Mouse (Mus musculus) cortical plate, adult 2 months (tissue): ENCODE measurements around the gene Mrgbp. TPM values are rescaled to one million over a fixed set of nuclear protein-coding genes. Genes with fewer than 3 reads are reported as not detected.

ENCODE experiments used
- H3K27ac ChIP-seq: fragments of 200-500 bp; 2 replicates; pipeline ENCODE4 v1.5.1; 2012; ENCODE audit warnings: low read length, control low read depth, inconsistent platforms; ENCODE audit not compliant: insufficient read depth
- H3K4me1 ChIP-seq: fragments of 200-500 bp; 2 replicates; pipeline ENCODE4 v1.6.1; 2011; ENCODE audit warnings: low read length; ENCODE audit not compliant: control insufficient read depth, insufficient read depth
- H3K4me3 ChIP-seq: fragments of 200-500 bp; 2 replicates; pipeline ENCODE4 v1.5.1; 2011; ENCODE audit warnings: mild to moderate bottlenecking, low read length, control low read depth; ENCODE audit not compliant: insufficient read depth
- CTCF ChIP-seq: fragments of 200-500 bp; IDR thresholded peaks from 2 replicates; pipeline ENCODE4 v1.5.1; 2011; ENCODE audit warnings: mild to moderate bottlenecking, control low read depth, low read length; ENCODE audit not compliant: insufficient read depth; ENCODE audit errors: extremely low read depth
- POLR2A ChIP-seq: fragments of 200-500 bp; IDR thresholded peaks from 2 replicates; pipeline ENCODE4 v1.6.1; 2011; ENCODE audit warnings: mild to moderate bottlenecking, low read length, control low read depth; ENCODE audit not compliant: insufficient read depth; ENCODE audit errors: extremely low read depth
- polyA plus RNA-seq: library from polyadenylated mRNA; depleted of rRNA; stranded (reverse); fragments of >200 nt; gene quantifications from 2 replicates; pipeline ENCODE4 v1.2.3, GENCODE M21; 2012; rRNA removed

Gene Mrgbp
- polyA plus RNA-seq, 1 experiment, result 26.3 TPM

DNA sequence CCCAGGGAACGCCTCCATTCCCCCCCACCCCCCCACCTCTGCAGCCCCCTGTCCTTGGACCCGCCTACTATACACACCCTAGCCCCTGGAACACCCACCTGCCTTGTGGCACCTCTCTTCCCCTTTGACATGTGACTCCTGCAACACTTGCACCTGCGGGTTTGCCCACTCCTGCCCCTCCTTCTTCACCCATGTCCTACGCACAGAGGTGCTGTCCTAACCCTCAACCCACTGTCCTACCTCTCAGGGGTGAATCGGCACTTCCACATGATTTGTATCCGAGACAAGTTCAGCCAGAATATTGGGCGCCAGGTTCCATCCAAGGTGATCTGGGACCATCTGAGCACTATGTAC lies 2.0 kb downstream of the Mrgbp start:
- Histone ChIP-seq H3K4me1 (peaks cover 6% of the 10 kb centered on the region), H3K27ac (no peak overlapping the region), H3K4me3 (peak overlapping the region; percentile 65)
- TF ChIP-seq POLR2A (no peak), CTCF (no peak)

DNA sequence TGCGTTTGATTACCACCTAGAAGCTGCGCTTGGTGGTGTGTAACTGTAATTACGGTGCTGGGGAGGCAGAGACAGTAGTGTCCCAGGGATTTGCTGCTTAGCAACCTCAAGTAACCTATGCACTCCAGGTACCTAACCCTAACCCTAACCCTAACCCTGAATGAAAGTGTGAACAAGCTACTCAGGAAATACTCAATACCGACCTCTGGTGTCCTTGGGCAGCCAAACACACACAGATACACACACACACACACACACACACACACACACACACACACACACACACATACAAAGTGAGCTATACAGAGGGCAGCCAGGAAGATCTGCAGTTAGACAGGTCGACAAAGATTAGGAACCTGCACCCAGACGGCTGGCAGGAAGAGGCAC lies 7.6 kb downstream of the Mrgbp start:
- Histone ChIP-seq H3K27ac (no peak overlapping the region), H3K4me1 (peaks cover 2% of the 10 kb centered on the region; the same call in 1 of the 2 replicates), H3K4me3 (peak overlapping the region; percentile 98)
- 0 out of 2 replicates have a peak, but pooled peaks have one; percentile 6 for TF ChIP-seq CTCF
- TF ChIP-seq POLR2A, result no peak

DNA sequence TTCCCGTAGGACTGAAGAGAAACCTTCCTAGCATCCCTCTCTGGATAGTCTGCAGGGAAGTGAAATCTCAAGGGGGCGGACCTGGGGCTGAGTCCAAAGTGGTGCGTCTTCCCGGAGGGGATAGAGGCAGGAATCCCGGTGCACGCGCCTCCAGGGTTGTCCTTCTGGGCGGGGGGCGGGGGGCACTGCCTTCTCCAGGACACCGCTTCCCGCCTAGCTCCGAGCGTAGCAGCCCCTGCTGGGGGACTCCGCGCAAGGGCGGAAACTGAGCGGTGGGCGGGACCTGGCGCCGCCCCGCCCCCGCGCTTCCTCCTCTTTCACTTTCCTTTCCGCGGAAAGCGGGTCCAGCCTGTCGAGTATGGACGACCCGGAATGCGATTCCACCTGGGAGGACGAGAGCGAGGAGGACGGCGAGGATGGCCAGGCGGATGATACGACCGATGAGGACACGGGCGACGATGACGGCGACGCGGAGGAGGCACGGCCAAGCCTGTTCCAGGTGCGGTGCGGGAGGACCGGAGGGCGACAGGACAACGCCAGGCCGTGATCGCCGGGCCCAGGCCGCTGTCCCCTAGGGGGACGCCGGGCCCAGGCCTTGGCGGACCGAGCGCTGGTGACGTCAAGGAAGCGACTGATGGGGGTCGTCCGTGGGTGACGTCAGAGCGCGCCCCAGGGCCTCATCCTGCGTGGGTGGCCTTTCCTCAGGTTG lies 8.2 kb downstream of the Mrgbp start, which contains the start of gene Ogfr:
Gene Ogfr (plus strand): TSS at position 123 of the 709 bp plus-strand sequence.
- TF ChIP-seq CTCF (no peak), POLR2A (peak; percentile 65; the same call in 1 of the 2 replicates)
- H3K4me3 ChIP-seq, result peak within 1 kb of the TSS; percentile 98
- H3K27ac ChIP-seq, result peak within 1 kb of the TSS; percentile 100
- H3K4me1 ChIP-seq, result no peaks in the 10 kb centered on the region; the same call in 1 of the 2 replicates

DNA sequence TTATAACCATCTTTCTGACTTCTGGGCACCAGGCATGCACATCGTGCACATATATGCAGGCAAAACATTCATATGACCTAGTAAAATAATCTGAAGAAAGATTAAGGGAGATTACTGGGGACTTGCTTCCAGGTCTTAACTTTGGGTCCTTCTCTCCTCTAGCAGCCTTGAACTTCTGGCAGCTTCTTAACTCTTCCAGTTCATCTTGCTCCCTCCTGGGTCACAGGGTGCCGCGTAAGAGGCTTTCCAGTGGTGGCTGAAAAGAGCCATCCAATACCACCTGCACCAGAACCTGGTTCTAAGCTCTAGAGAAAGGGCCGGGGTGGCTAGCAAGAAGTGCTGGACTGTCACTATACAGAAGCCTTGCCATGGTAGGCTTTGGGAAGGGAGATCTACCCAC lies 16.4 kb downstream of the Mrgbp start, which contains the start of gene Col9a3:
Gene Col9a3 (plus strand): TSS at position 301 of the 400 bp plus-strand sequence.
- TF ChIP-seq POLR2A (no peak), CTCF (no peak)
- peak within 1 kb of the TSS; percentile 30 for H3K4me3 ChIP-seq
- peak within 1 kb of the TSS; percentile 53; the same call in 1 of the 2 replicates for H3K27ac ChIP-seq
- H3K4me1 ChIP-seq, result no peaks in the 10 kb centered on the region

DNA sequence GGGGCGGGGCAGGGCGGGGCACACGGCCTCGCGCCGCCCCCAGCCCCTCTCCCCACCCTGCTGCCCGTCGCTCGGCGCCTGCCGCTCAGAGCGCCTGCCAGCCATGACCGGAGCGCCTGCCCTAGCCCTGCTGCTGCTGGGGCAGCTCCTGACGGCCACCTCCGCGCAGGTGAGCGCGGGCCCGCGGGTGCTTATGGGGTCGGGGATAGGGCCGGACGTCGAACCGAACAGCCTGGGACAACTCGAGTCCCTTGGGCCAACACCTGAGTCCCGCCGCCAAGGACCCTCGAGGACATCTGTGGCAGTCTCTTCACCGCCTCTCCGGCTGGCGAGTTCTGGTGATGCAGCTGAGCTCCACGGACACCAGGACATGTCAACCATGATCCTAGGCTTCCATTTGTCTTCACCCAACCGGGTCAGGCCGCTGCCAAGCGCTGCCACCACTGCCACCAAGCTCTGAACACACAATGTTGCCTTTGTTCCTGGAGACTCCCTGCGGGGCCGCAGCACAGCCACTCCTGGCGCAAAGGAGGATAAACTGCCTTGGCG lies 17.1 kb downstream of the Mrgbp start:
- H3K27ac ChIP-seq, result peak overlapping the region; percentile 53; the same call in 1 of the 2 replicates
- no peaks in the 10 kb centered on the region for H3K4me1 ChIP-seq
- H3K4me3 ChIP-seq, result peak overlapping the region; percentile 30
- TF ChIP-seq POLR2A (0 out of 2 replicates have a peak, but pooled peaks have one; percentile 25), CTCF (no peak)

DNA sequence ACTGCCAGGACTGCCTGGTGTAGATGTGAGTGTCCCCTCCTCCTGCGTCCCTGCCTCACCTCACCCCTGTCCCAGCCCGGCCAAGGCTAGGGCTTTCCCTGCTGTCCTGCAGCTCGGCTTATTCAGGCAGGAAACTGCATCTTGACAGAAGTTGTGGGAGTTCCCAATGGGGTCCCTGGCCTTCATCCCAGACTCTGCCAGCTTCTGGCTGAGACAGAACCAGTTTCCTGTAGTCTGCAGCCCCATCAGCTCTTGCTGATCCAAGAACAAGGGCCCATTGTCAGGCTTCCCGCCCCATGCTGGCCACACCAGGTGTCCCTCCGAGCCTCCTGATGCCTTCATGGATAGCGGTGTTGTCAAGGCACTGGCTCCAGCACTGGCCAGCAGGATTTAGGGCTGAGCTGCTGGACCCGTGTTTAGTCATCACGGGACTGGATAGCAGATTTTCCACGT lies 19.5 kb downstream of the Mrgbp start:
- Histone ChIP-seq H3K4me3 (no peak overlapping the region), H3K27ac (no peak overlapping the region), H3K4me1 (no peaks in the 10 kb centered on the region)
- TF ChIP-seq POLR2A (no peak), CTCF (no peak)

DNA sequence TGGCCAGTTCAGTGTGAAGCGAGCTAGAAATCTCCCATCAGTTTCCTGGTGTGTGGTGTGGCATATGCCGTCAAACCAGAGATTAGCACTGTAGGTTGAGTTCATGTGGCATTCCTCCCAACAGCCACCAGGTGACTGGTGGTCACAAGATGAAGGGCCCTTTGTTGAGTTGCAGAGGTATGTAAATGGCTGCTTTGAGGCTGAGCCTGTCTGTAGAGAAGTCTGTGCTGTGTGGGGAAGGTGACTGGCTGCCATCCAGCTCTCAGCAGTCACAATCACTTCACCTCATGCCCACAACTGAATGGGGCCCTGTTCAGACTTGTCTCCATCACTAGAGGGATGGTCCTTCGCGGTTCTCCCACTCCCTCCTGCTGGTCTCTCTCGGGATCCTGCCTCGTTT lies 23.7 kb downstream of the Mrgbp start:
- H3K4me1 ChIP-seq, result no peaks in the 10 kb centered on the region
- no peak overlapping the region for H3K4me3 ChIP-seq
- no peak overlapping the region for H3K27ac ChIP-seq
- TF ChIP-seq CTCF (no peak), POLR2A (no peak)

DNA sequence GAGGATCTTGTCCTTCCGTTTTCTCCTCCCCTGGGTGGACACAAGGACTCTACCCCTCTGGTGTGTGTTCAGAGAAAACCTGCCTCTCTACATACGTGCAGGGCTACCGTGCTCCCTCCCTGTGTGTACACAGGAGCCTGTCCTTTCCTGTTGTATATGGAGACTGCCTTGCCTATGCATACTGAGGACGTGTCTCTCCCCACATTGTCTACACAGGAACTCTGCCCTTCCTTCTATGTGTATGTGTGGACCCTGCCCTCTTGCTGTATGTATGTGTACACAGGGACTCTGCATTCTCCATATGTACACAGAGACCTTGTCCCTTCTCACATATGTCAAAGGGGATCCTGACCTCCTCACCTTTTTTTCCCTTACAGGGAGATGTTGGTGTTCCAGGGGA lies 29.2 kb downstream of the Mrgbp start:
- TF ChIP-seq POLR2A (no peak), CTCF (no peak)

DNA sequence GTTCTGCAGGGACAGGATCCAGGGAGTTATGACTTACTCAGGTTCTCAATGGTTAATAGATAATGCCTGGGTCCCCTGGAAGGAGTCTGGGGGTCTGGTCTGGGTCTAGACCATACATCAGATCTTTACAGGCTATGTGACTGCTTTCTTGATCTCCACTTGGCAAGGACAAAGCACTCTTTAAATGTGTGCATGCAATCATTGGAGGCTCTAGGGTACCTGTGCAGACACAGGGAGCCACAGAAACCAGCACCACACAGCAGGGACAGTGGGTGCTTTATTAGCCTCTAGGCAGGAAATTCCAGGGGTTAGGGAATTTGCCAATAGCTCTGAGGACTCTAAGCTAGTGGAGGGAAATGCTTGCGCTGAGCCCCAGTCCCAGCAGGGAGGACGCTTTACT lies 30.8 kb downstream of the Mrgbp start:
- no peaks in the 10 kb centered on the region for H3K4me1 ChIP-seq
- TF ChIP-seq POLR2A, result no peak
- TF ChIP-seq CTCF, result no peak
- no peak overlapping the region for H3K27ac ChIP-seq
- no peak overlapping the region for H3K4me3 ChIP-seq

More for the DNA sequence above, 29.2 kb downstream of the Mrgbp start:
- Histone ChIP-seq H3K27ac (no peak overlapping the region), H3K4me3 (no peak overlapping the region), H3K4me1 (no peaks in the 10 kb centered on the region)

Other genes starting within 250 kb of the Mrgbp start
- gene Gata5, start 246.6 kb upstream of the Mrgbp start, polyA plus RNA-seq, result not detected in 2 replicates
- 5.1 and 5.2 TPM in 2 replicates for gene Slco4a1, start 125.1 kb upstream of the Mrgbp start, polyA plus RNA-seq
- 5.6 and 6.0 TPM in 2 replicates for gene Ntsr1, start 81.3 kb upstream of the Mrgbp start, polyA plus RNA-seq
- 38.5 and 39.1 TPM in 2 replicates for gene Ogfr, start 7.9 kb downstream of the Mrgbp start, polyA plus RNA-seq
- 15.5 and 17.2 TPM in 2 replicates for gene Col9a3, start 16.5 kb downstream of the Mrgbp start, polyA plus RNA-seq
- 0.91 and 1.1 TPM in 2 replicates for gene Tcfl5, start 61.4 kb downstream of the Mrgbp start, polyA plus RNA-seq
- gene Dido1, start 128.7 kb downstream of the Mrgbp start, polyA plus RNA-seq, result 28.1 and 32.9 TPM in 2 replicates
- 57.5 and 60.4 TPM in 2 replicates for gene Gid8, start 128.8 kb downstream of the Mrgbp start, polyA plus RNA-seq
- gene Slc17a9, start 144.0 kb downstream of the Mrgbp start, polyA plus RNA-seq, result 1.0 and 1.3 TPM in 2 replicates
- 0.08 TPM in 1 of 2 replicates, not detected in the other for gene Bhlhe23, start 195.6 kb downstream of the Mrgbp start, polyA plus RNA-seq